Mouse (Mus musculus): Measurements from ENCODE around the gene Cdk10.
"Not testable (repeated sequence)": the region's sequence is repeated elsewhere in the genome, so short reads cannot be mapped to it uniquely, and the experiment has no call there.

The Cdk10 gene

DNA sequence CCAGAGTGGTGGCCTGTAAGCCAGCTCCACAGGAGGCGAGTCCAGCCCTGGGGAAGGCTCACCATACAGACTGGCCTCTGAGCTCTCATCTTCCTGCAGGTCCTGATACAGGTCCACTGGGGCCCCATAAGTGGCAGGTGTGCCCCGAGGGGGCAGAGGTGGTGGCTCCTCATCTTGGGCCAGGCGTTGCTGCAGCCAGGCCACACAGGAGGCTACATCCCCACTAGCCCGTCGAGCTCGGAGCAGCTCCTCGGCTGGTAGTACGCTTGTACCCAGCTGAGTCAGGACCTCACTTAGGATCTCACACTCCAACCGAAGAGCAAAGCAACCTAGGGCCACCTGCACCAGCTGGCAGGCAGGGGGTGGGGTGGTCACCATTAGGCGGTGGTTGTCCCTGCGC, 9.1 kb downstream of the Cdk10 start:
- no peak for DNase-seq

DNA sequence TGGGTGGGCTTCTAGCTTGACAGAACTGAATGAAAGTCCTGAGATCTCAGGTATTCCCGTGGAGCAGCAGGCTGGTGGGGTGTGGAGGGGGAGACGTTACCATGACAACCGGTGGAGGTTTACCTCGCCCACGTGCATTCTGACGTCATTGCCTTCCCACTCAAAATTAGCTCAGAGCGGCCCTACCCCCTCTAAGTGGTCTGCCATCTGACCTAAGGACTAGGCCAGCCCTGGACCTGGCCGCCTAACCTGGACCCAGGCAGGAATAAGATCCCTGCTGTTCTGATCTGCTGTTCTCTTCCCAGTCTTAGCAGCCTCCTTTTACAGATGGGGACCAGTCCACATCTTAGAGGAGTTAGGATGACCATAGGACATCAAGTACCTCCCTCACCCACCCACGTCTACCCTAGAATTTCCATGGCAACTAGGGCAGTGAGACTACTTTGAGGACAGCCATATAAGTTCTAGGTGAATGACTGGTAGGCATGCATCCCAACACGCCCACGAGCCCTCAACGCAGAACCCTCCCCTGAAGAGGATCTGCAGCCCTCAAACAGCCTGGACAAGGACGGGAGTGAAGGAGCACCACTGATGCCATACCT, 10.4 kb downstream of the Cdk10 start:
- DNase-seq: no peak

- peak; percentile 84 to 92 for DNase-seq
Observed at GRCm38 (mm10) chr8:123235520-123236497, 11.2 kb downstream of the Cdk10 start, which contains the start of gene Spata2l. Gene Spata2l, minus strand, starts transcription at chr8:123236233.

DNA sequence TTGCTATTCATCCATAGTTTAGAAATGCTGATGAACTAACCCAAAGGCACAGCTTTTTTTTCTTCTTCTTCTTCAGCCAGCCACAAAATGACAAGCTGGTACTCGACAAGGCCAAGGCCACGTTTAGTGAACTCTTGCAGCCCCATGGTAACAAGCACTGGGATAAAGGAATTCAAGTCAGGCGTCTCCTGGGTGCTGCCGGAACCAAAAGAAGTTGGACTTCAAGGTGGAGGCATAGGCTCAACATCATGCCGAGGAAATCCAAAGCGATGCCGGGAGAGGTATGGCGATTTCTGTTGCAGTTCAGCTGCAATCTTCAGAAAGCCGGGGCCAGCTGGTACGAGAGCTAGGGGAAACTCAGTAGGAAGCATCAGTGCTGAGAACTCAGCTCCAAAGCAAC, 14.8 kb downstream of the Cdk10 start:
- no peak for DNase-seq

DNA sequence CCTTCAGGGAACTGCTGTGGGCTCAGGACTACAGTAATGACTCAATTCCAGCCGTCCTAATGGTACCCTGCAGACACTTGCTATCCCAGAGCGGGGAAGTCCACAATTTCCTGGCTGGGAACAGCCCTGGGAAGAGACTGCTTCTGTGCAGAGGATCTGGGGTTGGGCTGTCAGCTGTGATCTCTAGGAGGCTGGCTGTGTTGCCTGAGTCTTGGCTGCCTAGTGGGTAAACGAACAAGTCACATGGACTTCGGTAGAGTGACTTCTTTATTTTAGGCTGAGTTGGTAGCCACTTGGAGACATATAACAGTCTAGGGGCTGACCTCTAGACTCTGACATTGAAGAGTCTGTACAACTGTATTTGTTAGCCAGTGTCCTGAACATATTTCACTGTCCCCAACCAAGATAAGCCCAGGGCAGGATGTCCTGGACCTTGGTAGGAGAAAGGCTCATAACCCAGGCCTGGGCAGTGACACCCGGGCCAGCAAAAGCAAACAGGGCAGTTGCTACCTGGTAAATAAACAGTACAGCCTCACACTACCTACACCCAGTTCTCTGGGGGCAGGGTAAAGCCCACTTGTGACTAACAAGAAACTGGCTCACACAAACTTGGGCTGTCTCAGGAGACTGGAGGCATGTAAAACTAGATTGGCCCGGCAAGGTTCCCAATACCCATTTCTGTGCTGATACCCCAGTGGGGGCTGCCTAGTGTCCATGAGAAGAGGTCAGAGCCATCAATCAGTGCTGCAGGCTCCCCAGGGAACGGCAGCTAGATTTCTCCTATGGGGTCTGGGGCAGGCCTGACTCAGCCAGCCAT, 17.7 kb downstream of the Cdk10 start:
- no peak for DNase-seq

DNA sequence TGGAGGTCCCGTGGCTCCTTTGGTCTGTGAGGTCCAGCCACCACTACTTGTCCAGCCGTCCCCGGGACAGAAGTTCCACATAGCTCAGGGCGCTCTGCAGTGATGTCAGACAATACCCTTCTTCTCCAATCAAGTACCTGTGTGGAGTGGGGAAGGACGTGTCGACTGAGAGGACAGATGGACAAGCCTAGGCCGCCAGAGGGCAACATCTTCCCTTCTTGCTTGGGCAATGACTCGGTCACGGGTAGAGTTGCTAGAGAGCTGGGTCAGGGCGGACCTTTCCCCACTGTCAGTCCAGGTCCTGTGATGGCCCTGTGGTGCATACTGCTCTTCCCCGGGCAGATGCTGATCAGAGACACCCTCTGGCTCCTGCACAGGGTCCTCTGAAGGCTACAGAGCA, 18.4 kb downstream of the Cdk10 start:
- no peak for DNase-seq

- DNase-seq: no peak
Observed at GRCm38 (mm10) chr8:123244382-123244781, 19.7 kb downstream of the Cdk10 start.

DNA sequence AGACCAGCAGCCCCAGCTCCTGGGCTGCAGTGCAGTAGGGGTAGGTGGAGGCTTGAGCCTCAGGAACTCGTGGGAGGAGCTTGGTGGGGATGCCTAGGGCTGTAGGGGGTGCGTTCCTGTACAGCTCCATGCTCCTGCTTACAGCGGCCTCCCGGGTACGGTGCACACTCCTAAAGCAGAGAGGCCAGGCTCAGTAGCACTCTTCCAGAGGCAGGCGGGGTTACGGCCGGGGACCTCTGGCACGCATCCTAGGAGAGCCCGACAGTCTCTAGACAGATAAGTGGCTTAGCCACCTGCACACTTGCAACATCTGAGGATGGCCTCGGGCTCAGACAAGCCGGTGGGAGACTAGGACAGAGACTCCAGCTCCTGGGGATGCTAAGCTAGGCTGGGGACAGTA, 20.9 kb downstream of the Cdk10 start:
- DNase-seq: no peak

DNA sequence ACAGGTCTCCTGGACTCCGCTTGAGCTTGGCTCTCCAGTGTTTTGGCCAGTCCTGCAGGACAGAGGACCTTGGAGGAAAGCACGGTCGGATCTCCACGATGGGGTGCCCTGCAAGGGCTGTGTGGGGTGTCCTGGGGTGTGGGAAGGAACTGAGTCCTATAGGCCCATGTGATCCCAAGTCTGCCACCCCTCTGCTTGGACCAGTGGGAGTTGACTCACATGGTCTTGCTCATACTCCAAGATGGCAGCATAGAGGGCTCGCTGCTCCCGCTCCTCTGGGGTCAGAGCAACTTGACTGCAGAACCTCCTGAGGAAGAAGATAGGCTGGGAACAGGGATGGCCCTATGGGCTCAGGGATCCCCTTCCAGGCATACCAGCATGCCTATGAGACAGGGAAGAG, 23.1 kb downstream of the Cdk10 start:
- no peak for DNase-seq

- no peak for DNase-seq
Observed at GRCm38 (mm10) chr8:123248596-123248995, 24.0 kb downstream of the Cdk10 start.

GRCm38 (mm10) chr8:123250940-123251339, 26.3 kb downstream of the Cdk10 start:
- no peak for DNase-seq

GRCm38 (mm10) chr8:123252925-123253324, 28.3 kb downstream of the Cdk10 start:
- DNase-seq: no peak

GRCm38 (mm10) chr8:123253451-123254098, 28.9 kb downstream of the Cdk10 start:
- no peak for DNase-seq

DNA sequence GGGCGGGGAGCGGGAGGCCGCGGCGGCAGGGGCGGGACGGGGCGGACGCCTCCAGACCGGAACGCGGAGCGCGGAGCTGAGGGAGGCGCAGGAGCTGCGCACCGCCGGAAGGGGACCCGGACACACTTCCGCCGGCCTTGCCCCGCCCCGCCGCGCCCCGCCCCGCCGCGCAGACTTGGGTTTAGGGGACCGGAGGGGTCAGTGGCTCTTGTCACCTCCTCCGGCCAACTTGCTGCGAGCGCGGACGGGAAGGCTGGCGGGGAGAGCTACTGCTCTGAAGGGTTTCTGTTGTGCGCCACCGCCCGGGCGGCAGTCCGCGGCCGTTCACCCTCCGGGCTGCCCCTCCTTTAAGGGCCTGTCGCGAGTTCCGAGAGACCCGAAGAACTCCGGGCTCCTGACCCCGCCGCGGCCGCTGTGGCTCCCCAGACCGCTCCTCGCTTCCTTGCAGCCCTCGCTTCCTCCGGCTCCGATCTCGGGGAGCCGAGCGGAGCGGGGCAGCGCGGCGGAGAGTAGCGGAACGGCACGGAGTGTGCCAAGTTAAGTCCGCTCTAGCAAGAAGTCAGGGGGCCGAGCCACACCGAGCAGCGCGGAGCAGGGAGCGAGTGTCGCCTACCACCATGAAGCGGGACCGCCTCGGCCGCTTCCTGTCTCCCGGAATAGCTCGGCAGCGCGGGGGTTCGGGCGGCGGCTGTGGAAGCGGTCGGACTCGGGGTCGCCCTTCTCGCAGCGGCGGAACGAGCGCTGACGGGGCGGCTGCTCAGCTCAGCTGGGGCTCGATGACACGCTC, 29.6 kb downstream of the Cdk10 start, which contains the start of the genes Zfp276 and Vps9d1:
Zfp276 (plus strand) TSS at position 97 of the 787 bp plus-strand sequence.
Vps9d1 (minus strand) TSS at position 250 of the 787 bp plus-strand sequence.
- peak; percentile 73 to 83 for DNase-seq

GRCm38 (mm10) chr8:123255170-123255569, 30.5 kb downstream of the Cdk10 start:
- DNase-seq: no peak

GRCm38 (mm10) chr8:123257114-123257513, 32.5 kb downstream of the Cdk10 start:
- no peak for DNase-seq

- not testable (repeated sequence) for DNase-seq
Observed at GRCm38 (mm10) chr8:123257593-123257992, 33.0 kb downstream of the Cdk10 start.

DNA sequence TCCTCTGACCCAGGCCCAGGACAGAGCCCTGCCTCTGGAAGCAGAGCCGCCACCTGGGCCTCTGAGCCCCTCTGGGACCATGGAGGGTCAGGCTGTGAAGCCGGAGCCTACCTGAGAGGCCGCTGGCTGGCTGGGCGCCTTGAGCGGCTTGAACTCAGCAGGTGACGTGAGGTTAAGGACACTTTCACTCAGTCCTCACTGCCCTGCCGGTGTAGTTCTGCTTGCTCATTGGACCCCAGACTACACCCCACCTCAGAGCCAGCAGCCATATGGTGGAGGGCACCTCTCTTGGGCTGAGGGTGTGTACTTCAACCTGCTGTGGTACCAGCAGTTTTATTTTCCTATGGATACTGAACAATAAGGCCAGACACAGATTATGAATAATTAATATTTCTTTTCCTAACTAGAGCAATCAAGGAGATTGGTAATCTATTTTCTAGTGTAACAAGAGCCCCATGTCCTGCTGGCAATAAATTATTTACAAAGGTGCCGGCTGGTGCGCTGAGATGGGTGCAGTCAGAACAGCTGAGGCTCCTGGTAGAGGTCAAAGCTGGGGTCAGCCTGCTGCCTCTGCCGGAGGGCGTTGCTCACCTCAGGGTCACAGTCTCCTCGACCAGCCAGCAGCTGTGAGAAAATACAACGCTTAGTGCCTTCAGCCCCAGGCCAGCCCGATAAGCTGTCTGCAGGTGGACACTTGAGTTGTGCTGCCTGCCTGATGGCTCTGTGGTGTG, 43.4 kb downstream of the Cdk10 start:
- DNase-seq: no peak

- DNase-seq: no peak
Observed at GRCm38 (mm10) chr8:123271147-123271546, 46.5 kb downstream of the Cdk10 start.

DNA sequence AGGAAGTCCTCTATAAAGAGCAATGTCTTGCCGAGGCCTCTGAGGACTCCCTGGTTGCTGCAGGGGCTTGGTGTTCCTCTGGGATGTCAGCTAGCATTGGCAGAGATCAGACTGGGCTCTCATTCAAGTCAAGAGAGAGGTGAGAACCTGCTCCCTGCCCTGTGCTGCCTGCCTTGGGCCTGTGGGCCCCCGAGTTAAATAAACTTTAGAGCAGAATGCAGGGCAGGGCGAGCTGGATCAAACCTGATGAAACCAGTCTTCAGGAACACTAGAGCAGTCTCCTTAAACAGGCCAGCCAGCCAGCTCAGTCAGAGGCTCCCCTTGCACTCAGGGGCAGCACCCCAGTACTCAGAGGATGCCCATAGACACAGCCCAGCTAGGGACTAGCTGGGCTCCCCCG, 47.3 kb downstream of the Cdk10 start:
- no peak for DNase-seq

GRCm38 (mm10) chr8:123274447-123274846, 49.8 kb downstream of the Cdk10 start:
- no peak for DNase-seq

Data from spleen, adult 18-20 months (tissue).